Mouse (Mus musculus) liver, embryonic 14.5 days (tissue): Measurements from ENCODE around the gene Nrxn3. TPM values are rescaled to one million over a fixed set of nuclear protein-coding genes. Genes with fewer than 3 reads are reported as not detected.

Experiments used
- ATAC-seq: fragments of 200-750 bp; cut with Nextera tagmentation; 2 replicates; pipeline ENCODE4 v1.8.0; 2017; ENCODE audit warnings: moderate number of reproducible peaks, mild to moderate bottlenecking, moderate library complexity; ENCODE audit not compliant: insufficient read depth
- DNase-seq, 3 experiments: peaks; one replicate each; pipeline ENCODE4 v3.0.0-alpha.2; 2012 to 2013; ENCODE audit warnings: low read depth in 3 of 3, low spot score in 3 of 3
- H3K27ac ChIP-seq: fragments of 300-500 bp; sonication (generic); 2 replicates; pipeline ENCODE4 v1.5.1; 2014; ENCODE audit warnings: moderate library complexity, mild to moderate bottlenecking, control low read depth, inconsistent platforms
- H3K27me3 ChIP-seq: fragments of 300-500 bp; sonication (generic); 2 replicates; pipeline ENCODE4 v1.6.1; 2014; ENCODE audit warnings: mild to moderate bottlenecking, low read length, moderate library complexity; ENCODE audit not compliant: control insufficient read depth, insufficient read depth
- H3K36me3 ChIP-seq: fragments of 300-500 bp; sonication (generic); replicated peaks from 2 replicates; pipeline ENCODE4 v1.6.1; 2014; ENCODE audit warnings: low read depth; ENCODE audit not compliant: control insufficient read depth, insufficient read depth
- H3K4me1 ChIP-seq, 2 experiments: fragments of 200-500 bp in 1 of 2; fragments of 300-500 bp in 1 of 2; sonication (generic) in 1 of 2; replicated peaks; 2 replicates each; pipeline ENCODE4 v1.6.1; 2012 to 2014; ENCODE audit warnings: antibody characterized with exemption in 1 of 2, inconsistent platforms in 1 of 2, low read length in 1 of 2; ENCODE audit not compliant: control insufficient read depth in 2 of 2, insufficient read depth in 2 of 2
- H3K4me2 ChIP-seq: fragments of 300-500 bp; sonication (generic); 2 replicates; pipeline ENCODE4 v1.6.1; 2014; ENCODE audit warnings: low read depth, mild to moderate bottlenecking, control low read depth, moderate library complexity
- H3K4me3 ChIP-seq, 2 experiments: fragments of 200-500 bp in 1 of 2; fragments of 300-500 bp in 1 of 2; sonication (generic) in 1 of 2; 2 replicates each; pipeline ENCODE4 v1.5.1; 2012 to 2014; ENCODE audit warnings: low read depth in 2 of 2, low read length in 2 of 2, mild to moderate bottlenecking in 2 of 2, control low read depth in 1 of 2, inconsistent platforms in 1 of 2, moderate library complexity in 1 of 2; ENCODE audit not compliant: insufficient read depth in 1 of 2
- H3K9ac ChIP-seq: fragments of 300-500 bp; sonication (generic); replicated peaks from 2 replicates; pipeline ENCODE4 v1.6.1; 2014; ENCODE audit warnings: mild to moderate bottlenecking, control low read depth, moderate library complexity
- H3K9me3 ChIP-seq: fragments of 300-500 bp; sonication (generic); 2 replicates; pipeline ENCODE4 v1.6.1; 2016; ENCODE audit warnings: low read length, mixed read lengths; ENCODE audit not compliant: control insufficient read depth
- CTCF ChIP-seq: IDR thresholded peaks from 2 replicates; pipeline ENCODE4 v1.5.1; 2016; ENCODE audit warnings: antibody characterized with exemption, low read depth, control low read depth
- EP300 ChIP-seq: IDR thresholded peaks from 2 replicates; pipeline ENCODE4 v1.6.1; 2016; ENCODE audit warnings: antibody characterized with exemption, low read depth
- WGBS: fragments of 180-500 bp; shearing (Covaris S2); extraction: QIAGEN DNeasy Blood & Tissue Kit; methylation state at CpG from one replicate; pipeline ENCODE4 v1.1.7; 2014; ENCODE audit not compliant: insufficient replicate concordance; 5-methylcytosine and 5-hydroxymethylcytosine counted together
- microRNA-seq: library from miRNA; unstranded; fragments of <30 nt; microRNA quantifications from one replicate; pipeline ENCODE4, GENCODE M21; 2016
- polyA plus RNA-seq, 2 experiments: library from polyadenylated mRNA; depleted of rRNA in 1 of 2; stranded (reverse) in 1 of 2; unstranded in 1 of 2; fragments of >200 nt; fragmentation: Nextera tagmentation in 1 of 2; extraction: Ambion mirVana in 1 of 2; gene quantifications; 2 replicates each; pipeline versions ENCODE4 v1.2.1 to v1.2.3; 2012 to 2014

The Nrxn3 gene
- polyA plus RNA-seq, 2 experiments = 0.12 to 0.38 TPM

- no peaks in the 10 kb centered on the region for H3K9me3 ChIP-seq
- no peak for ATAC-seq
- H3K9ac ChIP-seq = no peak overlapping the region
- H3K27ac ChIP-seq = no peak overlapping the region
- H3K4me2 ChIP-seq = no peak overlapping the region
- H3K4me3 ChIP-seq = no peak overlapping the region
- no peak for TF ChIP-seq EP300
- TF ChIP-seq CTCF = no peak
- no peaks in the 10 kb centered on the region for H3K4me1 ChIP-seq
- DNase-seq = no peak
- H3K27me3 ChIP-seq = no peaks in the 10 kb centered on the region
- no peaks in the 10 kb centered on the region for H3K36me3 ChIP-seq
- 51% methylated on average over 3 of the region's 3 CpGs for WGBS
These were observed 1609.8 kb downstream of the Nrxn3 start for GRCm38 (mm10) chr12:90332459-90332858.

- Histone ChIP-seq H3K4me2 (no peak overlapping the region), H3K9me3 (no peaks in the 10 kb centered on the region), H3K9ac (no peak overlapping the region), H3K4me1 (no peaks in the 10 kb centered on the region), H3K4me3 (no peak overlapping the region), H3K36me3 (no peaks in the 10 kb centered on the region), H3K27me3 (no peaks in the 10 kb centered on the region), H3K27ac (no peak overlapping the region)
- TF ChIP-seq EP300 (no peak), CTCF (no peak)
- ATAC-seq (no peak), DNase-seq (no peak)
These were observed 1615.0 kb downstream of the Nrxn3 start for GRCm38 (mm10) chr12:90337496-90338228.

GRCm38 (mm10) chr12:90338229-90338557, 1615.5 kb downstream of the Nrxn3 start:
- TF ChIP-seq EP300 (no peak), CTCF (no peak)
- no peak overlapping the region for H3K4me3 ChIP-seq
- H3K4me2 ChIP-seq = no peak overlapping the region
- WGBS = 62% methylated on average over 3 of the region's 3 CpGs
- no peaks in the 10 kb centered on the region for H3K36me3 ChIP-seq
- H3K27ac ChIP-seq = no peak overlapping the region
- no peaks in the 10 kb centered on the region for H3K9me3 ChIP-seq
- no peaks in the 10 kb centered on the region for H3K27me3 ChIP-seq
- ATAC-seq (no peak), DNase-seq (no peak)
- no peaks in the 10 kb centered on the region for H3K4me1 ChIP-seq
- H3K9ac ChIP-seq = no peak overlapping the region

Small RNA genes lying within 50 kb of the gene (microRNA-seq; reads per million reads assigned to microRNA genes)
- gene Gm23989 = not detected
- not detected for gene Gm27313
